Mouse (Mus musculus) naive thymus-derived CD4-positive, alpha-beta T cell, adult 2 months (primary cell): ENCODE measurements around the gene Ssna1.
A peak's percentile ranks its signal among the peaks of the same experiment; 100 is the strongest.

Experiments
- DNase-seq: peaks from one replicate; pipeline ENCODE4 v3.0.0-alpha.2; 2011; ENCODE audit warnings: low read depth

Gene Ssna1

DNA sequence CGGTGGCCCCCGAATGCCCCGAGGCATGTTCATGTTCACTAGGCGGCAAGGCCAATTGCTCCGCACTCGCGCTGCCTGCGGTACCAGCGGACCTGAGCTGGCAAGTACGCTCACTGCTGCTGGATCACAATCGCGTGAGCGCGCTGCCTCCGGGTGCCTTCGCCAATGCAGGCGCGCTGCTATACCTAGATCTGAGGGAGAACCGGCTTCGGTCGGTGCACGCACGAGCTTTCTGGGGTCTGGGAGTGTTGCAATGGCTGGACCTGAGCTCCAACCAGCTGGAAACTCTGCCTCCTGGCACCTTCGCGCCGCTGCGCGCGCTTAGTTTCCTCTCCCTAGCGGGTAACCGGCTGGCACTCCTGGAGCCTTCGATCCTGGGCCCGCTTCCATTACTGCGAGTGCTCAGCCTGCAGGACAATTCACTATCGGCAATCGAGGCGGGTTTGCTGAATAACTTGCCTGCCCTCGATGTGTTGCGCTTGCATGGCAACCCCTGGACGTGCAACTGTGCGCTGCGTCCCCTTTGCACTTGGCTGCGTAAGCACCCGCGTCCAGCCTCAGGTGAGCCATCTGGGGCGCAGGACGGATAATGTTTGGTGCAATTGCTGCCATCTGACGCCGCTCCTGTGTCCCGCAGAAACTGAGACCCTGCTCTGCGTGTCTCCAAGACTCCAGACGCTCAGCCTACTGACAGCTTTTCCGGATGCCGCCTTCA lies 18.0 kb upstream of the Ssna1 start:
- DNase-seq = no peak

GRCm38 (mm10) chr2:25289651-25290050 lies 17.4 kb upstream of the Ssna1 start, which contains the start of gene Lrrc26:
Gene Lrrc26, plus strand, starts transcription at chr2:25289915.
- DNase-seq = no peak

- no peak for DNase-seq
Observed at GRCm38 (mm10) chr2:25288734-25289345, 16.6 kb upstream of the Ssna1 start.

DNA sequence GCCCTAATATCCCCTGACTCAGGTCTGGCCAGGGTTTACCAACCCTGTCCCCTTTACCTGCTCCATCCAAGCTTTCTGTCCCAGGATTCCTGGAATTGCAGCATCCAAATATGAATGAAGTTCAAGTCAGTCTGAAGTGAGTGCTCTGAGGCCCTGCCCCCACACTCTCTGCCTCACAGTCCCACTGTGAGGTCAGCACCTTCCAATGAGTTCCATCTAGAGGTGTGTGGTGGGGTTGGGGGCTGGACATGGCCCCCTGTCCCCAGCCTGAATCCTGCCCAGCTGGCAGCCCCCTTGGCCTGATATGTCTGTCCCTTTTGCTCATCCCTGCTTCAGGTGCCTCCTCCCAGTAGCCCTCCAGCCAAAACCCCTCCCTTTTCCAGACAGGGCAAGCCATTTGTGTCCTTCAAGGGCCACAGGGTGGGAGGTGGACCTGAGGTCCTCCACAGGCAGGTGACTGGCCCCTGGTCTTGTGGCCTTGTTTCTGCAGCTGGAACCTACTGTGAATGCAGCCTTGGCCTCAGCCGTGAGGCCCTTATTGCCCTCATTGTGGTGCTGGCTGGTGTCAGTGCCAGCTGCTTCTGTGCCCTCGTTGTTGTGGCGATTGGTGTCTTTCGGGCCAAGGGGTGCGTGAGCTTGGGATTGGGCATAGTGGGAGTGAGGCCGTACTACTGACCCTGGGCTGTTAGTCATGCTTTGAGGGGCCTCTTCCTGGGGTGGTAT lies 15.8 kb upstream of the Ssna1 start, which contains the start of gene Tmem210:
Tmem210 (plus strand) TSS at position 219 of the 723 bp plus-strand sequence.
- DNase-seq = no peak

- no peak for DNase-seq
Observed at GRCm38 (mm10) chr2:25286837-25287636, 14.8 kb upstream of the Ssna1 start.

DNA sequence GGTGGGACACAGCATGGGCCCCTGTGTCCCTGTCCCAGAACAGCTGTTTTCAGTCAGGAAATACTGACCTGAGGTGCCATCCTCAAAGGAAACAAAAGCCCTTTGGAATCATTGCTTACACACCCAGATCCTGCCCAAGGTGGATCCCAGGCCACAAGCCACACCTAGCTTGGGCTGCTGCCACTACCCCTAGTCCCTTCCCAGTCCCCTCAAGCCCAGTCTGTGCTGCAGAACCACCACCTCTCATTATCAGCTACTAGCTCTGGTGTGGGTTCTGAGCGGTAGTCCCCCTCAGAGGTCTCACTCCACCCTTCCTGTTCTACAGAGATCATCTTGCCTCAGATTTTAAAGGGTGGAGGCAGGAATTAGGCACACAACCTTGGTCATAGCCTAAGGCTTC lies 14.1 kb upstream of the Ssna1 start:
- no peak for DNase-seq

DNA sequence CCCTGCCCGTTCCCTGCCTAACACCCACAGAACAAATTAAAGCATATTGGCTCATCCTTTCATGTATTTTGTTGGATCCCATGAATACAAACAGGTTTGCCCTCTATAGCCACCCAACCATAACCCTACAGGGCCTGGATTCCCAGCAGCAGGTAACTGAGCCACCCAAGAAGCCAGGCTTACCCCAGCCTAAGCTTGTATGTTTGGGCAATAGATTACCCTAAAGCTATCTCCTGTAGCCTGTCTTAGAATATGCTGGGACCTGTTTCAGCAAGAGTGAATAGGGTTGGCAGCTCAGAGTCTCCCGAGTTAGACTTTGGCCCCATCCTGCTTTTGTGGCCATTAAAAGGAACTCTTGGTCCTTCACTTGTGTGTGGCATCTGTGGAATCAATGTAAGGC lies 13.3 kb upstream of the Ssna1 start:
- DNase-seq = no peak

GRCm38 (mm10) chr2:25278928-25279882 lies 7.0 kb upstream of the Ssna1 start:
- peak; percentile 88 for DNase-seq

DNA sequence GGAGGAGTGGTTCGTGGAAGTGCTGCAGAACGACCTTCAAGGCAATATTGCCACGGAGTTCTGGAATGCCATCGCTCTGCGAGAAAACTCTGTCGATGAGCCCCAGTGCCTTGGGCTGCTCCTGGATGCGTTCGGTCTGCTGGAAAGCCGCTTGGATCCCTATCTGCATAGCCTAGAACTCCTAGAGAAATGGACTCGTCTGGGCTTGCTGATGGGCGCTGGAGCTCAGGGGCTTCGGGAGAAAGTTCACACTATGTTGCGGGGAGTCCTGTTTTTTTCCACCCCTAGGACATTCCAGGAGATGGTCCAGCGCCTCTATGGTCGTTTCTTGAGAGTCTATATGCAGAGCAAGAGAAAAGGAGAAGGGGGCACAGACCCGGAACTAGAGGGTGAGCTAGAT lies 772 bp upstream of the Ssna1 start:
- DNase-seq = no peak

- no peak for DNase-seq
Observed at GRCm38 (mm10) chr2:25272515-25272914, 277 bp upstream of the Ssna1 start.

- no peak for DNase-seq
Observed at GRCm38 (mm10) chr2:25267746-25268309, 4.4 kb downstream of the Ssna1 start.

DNA sequence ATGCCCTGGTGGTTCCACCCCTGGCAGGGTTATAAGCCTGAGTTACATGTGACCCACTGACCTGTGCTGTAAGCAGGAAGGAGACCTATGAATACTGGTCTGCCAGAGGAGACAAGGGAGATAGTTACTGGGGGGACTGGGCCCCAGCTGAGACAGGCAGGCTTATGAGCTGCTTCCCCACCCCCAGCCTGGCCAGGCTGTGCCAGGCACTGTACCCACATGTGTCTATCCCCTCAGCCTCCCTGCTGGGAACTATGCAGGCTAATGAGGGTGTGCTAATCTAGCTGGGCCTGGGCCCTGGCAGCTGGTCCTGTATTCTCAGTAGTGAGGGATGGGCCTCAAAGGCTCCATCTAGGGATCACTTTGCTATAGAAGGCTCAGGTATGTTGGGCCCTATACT lies 5.0 kb downstream of the Ssna1 start:
- DNase-seq = no peak

- DNase-seq = no peak
Observed at GRCm38 (mm10) chr2:25266720-25267119, 5.5 kb downstream of the Ssna1 start.

DNA sequence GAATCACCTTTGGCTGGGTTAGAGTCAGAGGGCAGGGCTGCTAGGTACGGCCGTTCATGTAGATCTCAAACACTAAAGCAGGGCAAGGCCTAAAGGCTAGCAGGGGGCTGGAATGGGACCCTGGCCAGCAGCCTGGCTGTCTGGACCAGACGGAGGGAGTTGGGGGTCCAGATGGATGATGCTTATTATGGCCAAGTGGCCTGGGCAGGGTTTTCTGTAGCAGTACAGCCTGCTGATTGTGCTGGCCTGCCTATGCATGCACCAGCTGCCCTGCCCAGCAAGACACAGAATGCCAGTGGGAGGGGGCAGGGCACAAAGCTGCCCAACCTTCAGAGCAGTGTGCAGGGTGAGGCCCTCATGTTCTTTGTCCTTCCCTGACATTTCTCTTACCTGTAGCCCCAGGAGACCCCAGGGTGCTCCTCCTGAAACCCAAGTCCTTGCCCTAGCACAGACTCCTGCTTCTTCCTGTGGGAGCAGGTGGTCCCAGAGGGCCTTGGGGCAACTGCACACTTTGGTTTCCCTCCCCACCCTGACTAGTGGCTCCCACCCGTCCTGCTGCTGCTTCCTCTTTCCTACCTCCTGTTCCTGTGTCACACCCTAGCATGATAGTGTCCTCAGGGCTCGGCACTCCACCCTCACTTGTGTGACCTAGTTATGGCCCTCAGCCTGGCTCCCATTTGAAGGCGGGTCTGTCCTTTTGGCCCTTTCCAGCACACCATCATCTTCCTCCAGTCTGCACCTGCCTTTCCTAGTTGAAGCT lies 6.2 kb downstream of the Ssna1 start:
- no peak for DNase-seq

DNA sequence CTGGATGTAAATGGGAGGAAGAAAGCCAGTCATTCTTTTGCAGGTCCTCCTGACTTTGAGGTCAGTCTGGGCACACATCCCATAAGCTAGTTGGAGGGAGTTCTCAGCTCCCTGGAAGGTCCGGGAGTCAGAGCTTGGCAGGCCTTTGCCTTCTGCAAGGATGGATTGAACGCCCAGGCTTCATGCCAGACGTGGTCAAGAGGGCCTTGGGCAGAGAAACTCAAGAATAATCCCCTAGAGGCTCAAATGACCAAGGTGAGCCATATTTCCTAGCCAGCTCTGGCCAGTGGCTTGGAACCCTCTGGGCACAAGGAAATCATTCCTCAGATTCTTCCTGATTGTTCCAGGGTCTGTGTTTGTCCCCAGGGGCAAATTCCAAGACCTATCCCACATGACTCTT lies 7.4 kb downstream of the Ssna1 start:
- no peak for DNase-seq

DNA sequence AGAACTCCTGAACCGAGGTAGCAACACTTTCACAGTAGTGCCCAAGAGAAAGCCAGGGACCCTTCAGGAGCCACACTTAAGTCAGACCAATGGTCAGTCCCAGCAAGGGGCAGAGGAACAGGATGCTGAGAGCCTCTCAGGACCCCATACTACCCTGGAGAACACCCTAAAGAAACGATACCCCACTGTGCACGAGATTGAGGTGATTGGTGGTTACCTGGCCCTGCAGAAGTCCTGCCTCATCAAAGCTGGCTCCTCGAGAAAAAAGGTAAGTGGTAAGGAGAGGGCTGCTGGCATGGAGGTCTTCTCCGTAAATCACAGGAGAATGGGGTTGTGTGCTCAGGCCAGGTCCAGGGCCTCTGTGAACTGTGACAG lies 8.0 kb downstream of the Ssna1 start:
- DNase-seq = no peak

GRCm38 (mm10) chr2:25263623-25264285 lies 8.5 kb downstream of the Ssna1 start:
- DNase-seq = no peak

GRCm38 (mm10) chr2:25262795-25263622 lies 9.2 kb downstream of the Ssna1 start:
- peak; percentile 81 for DNase-seq
